Mouse (Mus musculus) forebrain, embryonic 11.5 days (tissue): ENCODE measurements around the gene Fam149a. TPM values are rescaled to one million over a fixed set of nuclear protein-coding genes. Genes with fewer than 3 reads are reported as not detected.

Experiments used
- ATAC-seq: fragments of 200-750 bp; cut with Nextera tagmentation; replicated peaks from 2 replicates; pipeline ENCODE4 v1.8.0; 2017; ENCODE audit warnings: moderate TSS enrichment; ENCODE audit not compliant: low FRiP score
- DNase-seq: peaks from one replicate; pipeline ENCODE4 v3.0.0-alpha.2; 2017; ENCODE audit warnings: low spot score
- H3K27ac ChIP-seq: fragments of 300-500 bp; sonication (generic); 2 replicates; pipeline ENCODE4 v1.5.1; 2014; ENCODE audit warnings: low read depth, low read length
- H3K27me3 ChIP-seq: fragments of 300-500 bp; sonication (generic); 2 replicates; pipeline ENCODE4 v1.6.1; 2014; ENCODE audit warnings: mild to moderate bottlenecking, low read length, mixed read lengths; ENCODE audit not compliant: control insufficient read depth, insufficient read depth
- H3K36me3 ChIP-seq: fragments of 300-500 bp; sonication (generic); 2 replicates; pipeline ENCODE4 v1.6.1; 2014; ENCODE audit warnings: mild to moderate bottlenecking, low read length, moderate library complexity, mixed read lengths; ENCODE audit not compliant: control insufficient read depth, insufficient read depth
- H3K4me1 ChIP-seq: fragments of 300-500 bp; sonication (generic); replicated peaks from 2 replicates; pipeline ENCODE4 v1.6.1; 2014; ENCODE audit warnings: low read length, mixed read lengths; ENCODE audit not compliant: control insufficient read depth, insufficient read depth
- H3K4me2 ChIP-seq: fragments of 300-500 bp; sonication (generic); 2 replicates; pipeline ENCODE4 v1.6.1; 2014; ENCODE audit warnings: low read depth, mild to moderate bottlenecking, low read length, moderate library complexity, mixed read lengths; ENCODE audit not compliant: severe bottlenecking
- H3K4me3 ChIP-seq: fragments of 300-500 bp; sonication (generic); 2 replicates; pipeline ENCODE4 v1.5.1; 2014; ENCODE audit warnings: low read depth, low read length
- H3K9ac ChIP-seq: fragments of 300-500 bp; sonication (generic); 2 replicates; pipeline ENCODE4 v1.6.1; 2014; ENCODE audit warnings: low read length
- H3K9me3 ChIP-seq: fragments of 300-500 bp; sonication (generic); 2 replicates; pipeline ENCODE4 v1.6.1; 2016; ENCODE audit warnings: low read length, mixed read lengths; ENCODE audit not compliant: control insufficient read depth
- WGBS: fragments of 180-500 bp; shearing (Covaris S2); extraction: QIAGEN DNeasy Blood & Tissue Kit; methylation state at CpG from one replicate; pipeline ENCODE4 v1.1.7; 2014; 5-methylcytosine and 5-hydroxymethylcytosine counted together
- polyA plus RNA-seq: library from polyadenylated mRNA; unstranded; fragments of >200 nt; fragmentation: Nextera tagmentation; extraction: Ambion mirVana; gene quantifications from 2 replicates; pipeline ENCODE4 v1.2.1, GENCODE M21; 2014

Gene Fam149a
- polyA plus RNA-seq, result 9.5 and 10.0 TPM in 2 replicates

- Histone ChIP-seq H3K36me3 (no peaks in the 10 kb centered on the region), H3K27ac (no peak within 1 kb of the TSS), H3K4me2 (peak within 1 kb of the TSS; percentile 92), H3K9ac (peak within 1 kb of the TSS; percentile 61), H3K9me3 (no peaks in the 10 kb centered on the region), H3K27me3 (no peaks in the 10 kb centered on the region), H3K4me1 (peaks cover 14% of the 10 kb centered on the region; the same call in 1 of the 2 replicates), H3K4me3 (peak within 1 kb of the TSS; percentile 40)
- DNase-seq (peak; percentile 74), ATAC-seq (peak; percentile 85)
- 0% methylated on average over 6 of the region's 6 CpGs for WGBS
Measured at GRCm38 (mm10) chr8:45381963-45382347, at the start of gene Fam149a. Gene Fam149a, minus strand, starts transcription at chr8:45382291.

- Histone ChIP-seq H3K9ac (no peak overlapping the region), H3K36me3 (no peaks in the 10 kb centered on the region), H3K4me3 (no peak overlapping the region), H3K4me2 (no peak overlapping the region), H3K4me1 (no peaks in the 10 kb centered on the region), H3K27me3 (no peaks in the 10 kb centered on the region), H3K9me3 (no peaks in the 10 kb centered on the region), H3K27ac (no peak overlapping the region)
- ATAC-seq, result no peak
- 90% methylated on average over 7 of the region's 7 CpGs for WGBS
- DNase-seq, result no peak
Measured at GRCm38 (mm10) chr8:45420151-45420550, 38.1 kb upstream of the Fam149a start.

DNA sequence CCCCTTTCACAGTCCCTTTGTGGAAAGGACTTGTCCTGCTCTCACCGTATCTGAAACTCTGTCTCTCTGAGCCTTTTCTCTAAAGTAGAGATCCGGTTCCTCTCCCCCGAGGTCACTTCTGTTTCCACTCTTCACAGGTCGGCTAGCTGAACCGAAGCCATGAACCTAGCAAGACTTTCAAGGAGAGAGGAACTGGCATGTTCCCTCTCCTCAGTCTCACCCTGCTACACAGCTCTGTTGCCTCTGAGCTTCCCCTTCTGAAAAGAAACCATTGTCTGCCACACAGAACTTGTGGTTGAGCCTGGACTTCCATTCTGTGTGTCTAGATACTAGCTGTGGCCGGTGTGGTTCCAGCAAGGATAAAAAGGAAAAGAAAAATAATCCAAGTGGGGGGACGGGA is 32.9 kb upstream of the Fam149a start:
- 84% methylated on average over 7 of the region's 7 CpGs for whole genome bisulfite sequencing
- H3K27ac ChIP-seq, result no peak overlapping the region
- H3K4me2 ChIP-seq, result no peak overlapping the region
- DNase-seq, result no peak
- no peaks in the 10 kb centered on the region for H3K27me3 ChIP-seq
- no peak overlapping the region for H3K4me3 ChIP-seq
- H3K36me3 ChIP-seq, result no peaks in the 10 kb centered on the region
- no peak overlapping the region for H3K9ac ChIP-seq
- H3K9me3 ChIP-seq, result no peaks in the 10 kb centered on the region
- no peak for ATAC-seq
- no peaks in the 10 kb centered on the region for H3K4me1 ChIP-seq

DNA sequence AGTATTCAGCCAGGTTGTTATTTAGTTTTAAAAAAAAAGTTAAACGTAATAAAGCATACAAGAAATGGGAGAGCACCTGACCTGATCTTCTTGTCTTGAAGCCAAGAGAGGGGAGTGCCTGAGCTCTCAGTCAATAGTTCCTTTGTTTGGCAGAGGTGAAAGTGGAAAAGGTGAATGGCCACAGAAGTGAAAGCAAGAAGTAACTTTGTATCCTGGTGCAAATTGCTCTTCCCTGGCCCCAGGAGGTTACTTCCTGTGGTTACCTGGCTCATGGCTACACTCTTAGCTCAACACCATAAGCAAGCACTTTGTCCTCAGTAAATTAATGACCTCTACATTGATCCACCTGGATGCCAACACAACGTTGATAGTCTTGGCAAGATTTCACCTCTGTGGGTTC is 28.8 kb upstream of the Fam149a start, which contains the start of gene Tlr3:
Gene Tlr3, minus strand, starts transcription at position 199 of the 400 bp plus-strand sequence.
- peak within 1 kb of the TSS; percentile 56 for H3K4me2 ChIP-seq
- H3K36me3 ChIP-seq, result no peaks in the 10 kb centered on the region
- 0 out of 2 replicates have a peak within 1 kb of the TSS, but pooled peaks have one; percentile 32 for H3K27ac ChIP-seq
- WGBS, result 70% methylated on average over 2 of the region's 2 CpGs
- H3K9ac ChIP-seq, result peak within 1 kb of the TSS; percentile 54
- peak within 1 kb of the TSS; percentile 29 for H3K4me3 ChIP-seq
- H3K9me3 ChIP-seq, result no peaks in the 10 kb centered on the region
- no peaks in the 10 kb centered on the region for H3K27me3 ChIP-seq
- no peak for DNase-seq
- no peaks in the 10 kb centered on the region for H3K4me1 ChIP-seq
- ATAC-seq, result no peak

- H3K4me1 ChIP-seq, result no peaks in the 10 kb centered on the region
- 0 out of 2 replicates have a peak overlapping the region, but pooled peaks have one; percentile 32 for H3K27ac ChIP-seq
- no peaks in the 10 kb centered on the region for H3K36me3 ChIP-seq
- H3K9me3 ChIP-seq, result no peaks in the 10 kb centered on the region
- peak overlapping the region; percentile 29 for H3K4me3 ChIP-seq
- 5% methylated on average over 18 of the region's 18 CpGs for WGBS
- ATAC-seq (peak; percentile 92), DNase-seq (peak; percentile 72)
- H3K9ac ChIP-seq, result peak overlapping the region; percentile 54
- H3K4me2 ChIP-seq, result peak overlapping the region; percentile 56
- H3K27me3 ChIP-seq, result no peaks in the 10 kb centered on the region
Measured at GRCm38 (mm10) chr8:45410146-45410880, 28.2 kb upstream of the Fam149a start.

DNA sequence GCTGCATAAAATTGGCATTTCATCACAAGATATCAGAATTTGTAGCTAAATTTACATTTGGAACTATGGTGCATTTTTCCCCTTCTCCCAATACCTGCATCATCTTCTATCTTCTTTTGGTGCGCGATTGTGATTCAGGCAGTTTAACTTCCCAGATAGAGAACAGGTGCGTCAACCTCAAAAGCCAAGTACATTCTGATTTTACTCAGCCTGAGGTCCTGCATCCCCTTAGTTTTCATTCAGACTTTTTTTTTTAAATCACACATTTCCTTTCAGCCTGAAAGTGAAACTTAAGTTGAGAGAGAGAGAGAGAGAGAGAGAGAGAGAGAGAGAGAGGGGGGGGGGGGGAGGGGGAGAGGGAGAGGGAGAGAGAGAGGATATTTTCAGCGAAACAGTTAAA is 27.6 kb upstream of the Fam149a start:
- H3K9me3 ChIP-seq, result no peaks in the 10 kb centered on the region
- H3K27ac ChIP-seq, result no peak overlapping the region
- H3K9ac ChIP-seq, result peak overlapping the region; percentile 54
- no peak for ATAC-seq
- no peaks in the 10 kb centered on the region for H3K27me3 ChIP-seq
- peak overlapping the region; percentile 56; the same call in 1 of the 2 replicates for H3K4me2 ChIP-seq
- no peak for DNase-seq
- H3K4me3 ChIP-seq, result peak overlapping the region; percentile 29
- no peaks in the 10 kb centered on the region for H3K36me3 ChIP-seq
- no peaks in the 10 kb centered on the region for H3K4me1 ChIP-seq
- 54% methylated on average over 4 of the region's 4 CpGs for WGBS

- no peak overlapping the region for H3K27ac ChIP-seq
- no peak overlapping the region for H3K9ac ChIP-seq
- H3K4me2 ChIP-seq, result no peak overlapping the region
- WGBS, result 70% methylated on average over 1 of the region's 1 CpGs
- ATAC-seq (no peak), DNase-seq (no peak)
- H3K36me3 ChIP-seq, result no peaks in the 10 kb centered on the region
- no peaks in the 10 kb centered on the region for H3K27me3 ChIP-seq
- H3K4me1 ChIP-seq, result peaks cover 14% of the 10 kb centered on the region; the same call in 1 of the 2 replicates
- H3K9me3 ChIP-seq, result no peaks in the 10 kb centered on the region
- no peak overlapping the region for H3K4me3 ChIP-seq
Measured at GRCm38 (mm10) chr8:45383250-45383649, 1.2 kb upstream of the Fam149a start.

DNA sequence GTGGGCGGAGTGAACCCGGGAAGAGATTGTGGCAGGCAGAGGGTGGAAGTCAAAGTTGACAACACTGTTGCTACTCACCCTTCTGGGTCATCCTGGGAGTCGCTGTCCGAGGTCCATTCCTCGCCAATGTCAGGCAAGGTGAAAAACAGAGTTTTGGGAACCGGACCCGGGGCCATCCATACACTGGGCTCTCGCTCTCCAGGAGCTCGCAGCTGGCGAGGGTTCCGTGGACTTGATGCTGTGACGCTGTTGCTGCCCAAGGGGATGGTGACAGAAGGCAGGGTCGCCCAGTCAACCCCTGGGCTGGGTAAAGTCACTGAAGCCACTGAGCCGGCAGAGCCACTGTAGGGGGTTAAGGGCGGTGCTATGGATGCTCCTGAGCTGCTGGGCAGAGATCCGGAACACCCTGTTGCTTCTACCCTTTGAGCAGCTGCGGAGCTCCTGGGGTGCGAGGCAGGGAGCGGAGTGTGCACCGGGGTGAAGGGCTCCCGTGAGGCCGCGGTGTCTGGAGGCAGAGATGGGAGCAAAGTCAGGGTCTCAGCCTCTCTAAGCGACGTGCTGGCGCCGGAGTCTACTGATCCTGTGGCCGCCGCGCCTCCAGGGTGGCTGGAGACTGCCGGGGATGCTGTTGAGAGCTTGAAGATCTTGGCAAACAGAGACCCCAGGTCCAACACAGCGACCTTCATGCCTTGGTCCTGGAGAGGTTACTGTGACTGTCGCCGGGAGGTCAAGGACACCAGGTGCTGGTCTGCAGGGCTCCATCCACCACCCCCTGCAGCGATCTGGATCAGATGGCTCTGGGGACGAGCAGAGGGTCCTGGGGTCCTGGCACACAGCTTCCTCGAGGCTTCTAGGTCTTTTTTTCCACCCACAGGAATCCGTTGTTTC is 772 bp downstream of the Fam149a start:
- no peak overlapping the region for H3K27ac ChIP-seq
- WGBS, result 1% methylated on average over 38 of the region's 38 CpGs

More for the DNA sequence above, 772 bp downstream of the Fam149a start:
- H3K4me2 ChIP-seq, result peak overlapping the region; percentile 92
- peaks cover 14% of the 10 kb centered on the region; the same call in 1 of the 2 replicates for H3K4me1 ChIP-seq
- peak overlapping the region; percentile 61 for H3K9ac ChIP-seq
- H3K4me3 ChIP-seq, result peak overlapping the region; percentile 40
- no peaks in the 10 kb centered on the region for H3K36me3 ChIP-seq
- DNase-seq (peak; percentile 54), ATAC-seq (peak; percentile 65)
- no peaks in the 10 kb centered on the region for H3K9me3 ChIP-seq
- no peaks in the 10 kb centered on the region for H3K27me3 ChIP-seq
